21 mouse cellular contexts compared by ENCODE assay signal in the genomic region with DNA sequence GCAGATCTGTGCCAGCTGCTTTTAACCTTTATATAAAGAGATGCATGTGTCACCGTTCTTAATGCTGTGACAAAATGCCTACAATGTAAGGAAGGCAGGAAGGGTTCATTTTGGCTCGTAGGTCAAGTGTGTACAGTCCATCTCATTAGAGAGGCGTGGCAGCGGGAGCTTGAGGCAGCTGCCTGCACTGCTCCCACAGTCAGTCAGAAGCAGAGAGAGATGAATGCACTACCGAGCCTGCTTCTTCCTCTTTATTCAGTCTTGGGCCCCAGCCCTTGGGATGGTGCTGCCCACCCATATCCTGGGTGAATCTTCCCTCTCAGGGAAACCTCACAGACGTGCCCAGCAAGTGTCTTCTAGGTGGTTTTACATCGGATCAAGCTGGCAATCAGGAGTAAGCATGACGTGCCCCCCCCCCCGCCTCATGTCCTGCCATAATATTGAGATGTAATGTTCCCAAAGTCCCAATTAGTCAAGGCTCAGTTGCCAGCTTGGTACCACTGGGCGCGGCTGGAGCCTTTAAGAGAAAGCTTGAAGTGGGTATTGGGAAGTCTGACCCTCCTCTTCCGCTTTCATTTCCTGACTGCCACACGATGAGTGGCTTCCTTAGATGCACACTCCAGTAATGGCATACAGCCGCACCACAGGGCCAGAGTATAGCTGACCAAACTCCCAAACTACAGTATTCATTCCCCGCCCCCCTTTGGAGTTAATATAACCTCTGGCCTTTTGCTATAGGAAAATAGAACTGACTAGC.
"Had no signal": no experiment of that assay in that cellular context is flagged by ENCODE, and none has a peak within 500 bp of the region (broad histone marks: within the 10 kb centered on the region; RNA-seq: fewer than 3 reads in every experiment).

No protein-coding gene starts in this region.

- H3K9me3 ChIP-seq: limb, embryonic 12.5 days; limb, embryonic 15.5 days; midbrain, embryonic 13.5 days; neural tube, embryonic 12.5 days; neural tube, embryonic 15.5 days; stomach, embryonic 15.5 days had no signal

- H3K9ac ChIP-seq: limb, embryonic 12.5 days; limb, embryonic 15.5 days; liver, embryonic 14.5 days; liver, postnatal 0 days; lung, embryonic 14.5 days; midbrain, embryonic 13.5 days; neural tube, embryonic 12.5 days; neural tube, embryonic 15.5 days; stomach, embryonic 15.5 days had no signal

- ATAC-seq: intestine, postnatal 0 days; liver, postnatal 0 days; lung, postnatal 0 days; midbrain, embryonic 13.5 days had no signal

- H3K27ac ChIP-seq: kidney, postnatal 0 days; limb, embryonic 12.5 days; limb, embryonic 15.5 days; liver, embryonic 14.5 days; midbrain, embryonic 13.5 days; neural tube, embryonic 12.5 days; neural tube, embryonic 15.5 days; stomach, embryonic 15.5 days had no signal

- H3K4me3 ChIP-seq: limb, embryonic 12.5 days; limb, embryonic 15.5 days; midbrain, embryonic 13.5 days; neural tube, embryonic 12.5 days; neural tube, embryonic 15.5 days; stomach, embryonic 15.5 days had no signal

- H3K4me2 ChIP-seq: limb, embryonic 12.5 days; limb, embryonic 15.5 days; liver, embryonic 11.5 days; lung, embryonic 14.5 days; midbrain, embryonic 13.5 days; neural tube, embryonic 12.5 days; neural tube, embryonic 15.5 days; stomach, embryonic 15.5 days had no signal

- H3K36me3 ChIP-seq: limb, embryonic 12.5 days; limb, embryonic 15.5 days; midbrain, embryonic 13.5 days; neural tube, embryonic 12.5 days; neural tube, embryonic 15.5 days; stomach, embryonic 15.5 days had no signal

- DNase-seq: kidney, adult 2 months; kidney, postnatal 36 days; left cerebral cortex, postnatal 4 days; liver, postnatal 0 days; lung, embryonic 14.5 days; lung, postnatal 36 days; right cerebral cortex, adult 18-20 months; right cerebral cortex, postnatal 14 days; right cerebral cortex, postnatal 4 days; thymus, postnatal 25 days had no signal
